Mouse (Mus musculus) thymus, postnatal 14 days (tissue): ENCODE measurements around the gene Slc38a8.

Source experiments
- DNase-seq: peaks from one replicate; pipeline ENCODE4 v3.0.0; 2021

Slc38a8 gene

DNA sequence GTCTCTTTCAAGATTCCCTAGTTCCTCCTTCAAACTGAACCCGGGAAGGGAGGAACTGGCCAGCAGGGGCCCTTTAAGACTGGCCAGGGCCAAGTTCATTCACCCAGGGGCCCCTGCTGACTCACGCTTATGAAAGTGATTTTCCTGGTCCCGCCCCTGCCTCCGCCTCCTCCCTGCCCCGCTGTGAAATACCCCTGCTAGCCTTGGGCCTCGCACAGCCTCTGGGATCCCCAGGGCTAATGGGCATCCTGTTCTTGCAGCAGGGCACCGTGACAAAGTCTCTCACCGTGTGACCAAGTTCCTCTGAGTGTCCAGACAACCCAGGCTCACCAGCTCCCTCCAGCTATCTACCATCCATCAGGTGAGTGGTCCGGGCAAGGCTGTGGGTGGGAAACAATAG, 64.6 kb downstream of the Slc38a8 start:
- DNase-seq: no peak

DNA sequence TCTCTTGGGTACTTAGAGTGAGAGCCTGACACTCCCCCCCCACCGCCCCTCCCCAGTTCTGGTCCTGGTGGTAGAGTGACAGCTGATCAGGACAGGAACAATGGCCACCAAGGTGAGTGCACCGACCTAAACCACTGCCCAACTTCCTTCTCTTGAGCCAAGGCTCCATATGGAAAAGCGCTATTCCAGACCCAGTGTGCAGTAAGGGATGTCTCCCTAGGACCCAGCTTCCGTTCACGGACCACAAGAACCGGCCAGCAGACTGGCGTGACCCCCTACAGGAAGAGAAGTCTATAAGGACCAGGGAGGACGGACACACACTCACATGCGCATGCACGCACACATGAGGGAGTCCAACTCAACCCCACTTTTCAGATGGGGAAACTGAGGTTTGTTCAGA, 65.2 kb downstream of the Slc38a8 start:
- no peak for DNase-seq

DNA sequence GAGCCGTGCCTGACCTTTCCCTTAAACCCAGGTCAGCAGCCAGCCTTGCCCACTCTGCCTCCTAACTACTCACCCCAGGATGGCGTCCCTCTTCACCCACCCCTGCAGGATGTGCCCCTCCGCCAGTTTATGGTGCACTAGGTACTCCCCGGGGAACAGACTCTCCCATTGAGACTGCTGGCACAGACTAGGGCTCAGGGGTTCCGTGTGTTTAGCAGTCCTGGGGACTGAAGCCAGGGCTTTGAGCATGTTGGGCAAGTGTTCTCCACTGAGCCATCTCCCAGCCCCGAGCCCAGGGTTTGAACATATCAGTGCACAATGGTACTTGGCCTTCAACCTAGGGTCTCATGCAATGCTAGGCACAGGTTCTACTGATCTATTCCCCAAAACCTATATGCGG, 66.0 kb downstream of the Slc38a8 start:
- DNase-seq: no peak

DNA sequence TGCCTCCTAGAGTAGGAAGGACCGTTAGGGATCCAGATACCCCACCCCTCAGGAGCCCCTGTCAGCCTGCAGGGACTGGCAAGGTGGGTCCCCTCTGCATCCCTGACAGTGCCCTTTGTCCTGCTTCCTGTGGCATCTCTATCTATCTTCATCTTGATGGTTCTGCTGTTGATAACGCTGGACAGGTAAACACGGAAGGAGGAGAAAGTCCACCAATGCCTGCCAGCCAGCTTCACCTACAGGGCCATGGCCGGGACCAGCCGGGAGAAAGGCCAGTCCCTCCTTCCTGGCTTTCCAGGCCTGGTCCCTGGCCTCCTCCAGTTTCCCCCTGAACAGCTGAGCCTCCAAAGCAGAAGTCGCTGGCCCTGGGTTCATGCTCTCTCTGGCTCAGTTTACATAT, 66.9 kb downstream of the Slc38a8 start:
- no peak for DNase-seq

DNA sequence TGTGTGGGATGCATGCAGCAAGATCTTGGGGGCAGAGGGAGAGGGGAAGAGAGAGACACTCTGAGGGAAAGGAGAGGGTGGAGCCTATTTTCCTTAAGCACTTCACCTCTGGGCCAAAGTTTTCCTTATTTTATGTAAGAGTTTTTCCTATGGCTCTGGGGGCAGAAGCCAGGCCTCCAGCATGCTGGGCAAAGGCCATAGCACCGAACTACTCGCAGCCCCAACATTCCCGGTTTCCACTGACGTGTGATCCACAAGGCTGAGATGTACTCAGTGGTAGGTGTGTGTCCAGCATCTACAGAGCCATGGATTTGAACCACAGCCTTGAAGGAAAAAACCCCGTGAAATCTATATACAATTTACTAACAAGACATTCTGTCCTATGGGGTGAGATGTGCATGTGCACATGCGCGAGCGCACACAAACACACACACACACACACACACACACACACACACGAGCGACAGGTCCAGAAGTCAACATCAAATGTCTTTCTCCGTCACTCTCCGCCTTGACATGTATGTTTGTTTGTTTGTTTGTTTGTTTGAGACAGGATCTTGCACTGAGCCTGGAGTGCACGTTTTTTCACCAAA, 67.8 kb downstream of the Slc38a8 start, which contains the start of gene Osgin1:
Gene Osgin1, plus strand, starts transcription at position 543 of the 593 bp plus-strand sequence.
- no peak for DNase-seq

DNA sequence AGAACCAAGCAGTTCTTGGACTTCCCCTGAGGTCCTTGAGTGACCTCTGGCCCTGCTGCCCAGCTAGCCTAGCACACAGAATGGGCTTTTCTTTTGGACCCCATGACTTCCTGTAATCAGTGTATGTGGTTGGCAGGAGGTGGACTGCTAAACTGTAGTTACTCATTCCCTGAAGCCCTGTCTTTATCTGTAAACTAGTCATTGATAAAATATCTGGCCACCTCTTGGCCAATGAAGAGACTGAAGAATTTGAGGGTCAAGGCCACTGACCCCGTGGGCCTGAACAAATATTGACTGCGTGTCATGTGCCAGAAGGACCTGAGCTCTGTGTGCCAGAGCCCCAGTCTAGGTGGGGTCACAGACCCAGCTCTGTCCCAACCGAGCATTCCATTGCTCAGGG, 69.1 kb downstream of the Slc38a8 start:
- DNase-seq: no peak

DNA sequence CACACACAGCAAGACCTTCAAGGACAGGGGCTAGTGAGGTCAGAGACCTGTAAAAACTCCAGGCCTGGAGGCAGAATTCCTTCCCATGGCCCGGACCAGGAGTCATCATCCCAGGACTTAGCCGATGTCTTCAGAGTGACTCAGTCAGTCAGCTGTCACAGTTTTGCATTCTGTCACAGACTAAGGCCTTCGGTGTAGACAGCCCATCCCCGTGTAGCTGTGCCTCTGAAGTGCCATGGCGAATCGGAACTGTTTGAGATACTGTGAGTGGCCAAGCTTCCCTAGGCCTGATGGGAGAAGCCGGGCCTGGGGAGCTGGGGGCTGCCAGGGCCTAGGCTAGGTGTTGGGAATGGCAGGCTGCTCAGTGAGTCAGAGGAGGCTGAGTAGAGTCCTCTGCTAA, 70.8 kb downstream of the Slc38a8 start:
- DNase-seq: no peak

DNA sequence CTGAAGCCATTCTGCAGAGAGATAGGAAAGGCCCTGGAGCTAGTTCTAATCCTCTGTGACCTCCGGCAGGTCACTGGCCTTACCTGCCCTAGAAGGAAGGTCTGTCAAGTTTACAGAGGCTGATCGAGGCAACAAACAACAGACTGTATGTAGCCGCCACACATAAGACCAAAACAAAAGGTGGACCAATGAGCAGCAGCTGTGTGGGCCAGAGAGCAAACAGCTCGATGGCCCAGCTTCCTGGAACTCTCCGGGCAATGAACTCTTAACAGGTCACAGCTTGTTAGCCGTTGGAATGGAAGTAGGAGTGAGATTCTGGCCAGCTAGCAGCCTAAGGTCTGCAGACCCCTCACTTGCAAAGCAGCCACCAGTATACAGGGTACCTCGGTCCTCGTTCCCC, 71.2 kb downstream of the Slc38a8 start:
- DNase-seq: no peak
